Mouse (Mus musculus): ENCODE measurements at regions not wholly inside any gene's neighbourhood (a gene's known extent, or its start where the extent isn't known, plus 50 kb on each side); places are given as distances from the start of the nearest gene placed in this dataset. TPM values are rescaled to one million over a fixed set of nuclear protein-coding genes. Genes with fewer than 3 reads are reported as not detected.

DNA sequence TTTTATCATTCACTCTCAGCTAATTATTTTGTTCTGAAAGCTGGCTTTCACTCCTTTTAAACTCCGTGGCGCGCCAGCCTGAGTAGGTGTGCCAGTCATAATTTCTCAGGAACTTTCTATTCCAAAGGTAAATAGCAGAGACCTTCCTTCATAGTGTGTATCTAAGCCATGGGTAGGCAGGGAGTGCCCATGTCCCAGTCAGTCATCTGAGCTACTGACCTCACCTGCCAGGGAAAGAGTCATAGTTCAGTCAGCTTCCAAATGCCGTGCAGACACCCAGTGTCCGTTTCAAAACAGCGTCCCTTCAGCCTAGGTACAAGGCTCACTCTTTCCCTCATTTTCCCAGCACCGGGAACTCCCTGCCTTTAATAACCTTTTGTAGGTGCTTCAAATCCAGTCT, 269.7 kb downstream of the Gm19410 start:
- Histone ChIP-seq H3K36me3 (ENCODE audit: control insufficient read depth, insufficient read depth) (no peaks in the 10 kb centered on the region), H3K27me3 (ENCODE audit: control insufficient read depth, insufficient read depth, insufficient read length) (no peaks in the 10 kb centered on the region), H3K79me2 (ENCODE audit: control insufficient read depth, insufficient read depth) (no peaks in the 10 kb centered on the region), H3ac (ENCODE audit: control insufficient read depth, insufficient read length, low read depth) (no peak overlapping the region), H3K79me3 (ENCODE audit: low read depth) (no peaks in the 10 kb centered on the region), H3K4me3 (ENCODE audit: insufficient read depth, poor library complexity, severe bottlenecking) (no peak overlapping the region)
- TF ChIP-seq USF1 (IDR thresholded peaks at IDR 0.05; ENCODE audit: low read depth) (no peak), FOSL1 (IDR thresholded peaks at IDR 0.05; ENCODE audit: insufficient read depth, low read length, poor library complexity, severe bottlenecking) (no peak)

- no peaks in the 10 kb centered on the region for H3K79me3 ChIP-seq (ENCODE audit: low read depth)
- no peak for TF ChIP-seq MYOD1 (IDR thresholded peaks at IDR 0.05; ENCODE audit: control insufficient read depth, insufficient read length, low read depth)
- no peak for TF ChIP-seq USF1 (IDR thresholded peaks at IDR 0.05; ENCODE audit: low read depth)
- no peak for TF ChIP-seq FOSL1 (IDR thresholded peaks at IDR 0.05; ENCODE audit: insufficient read depth, low read length, poor library complexity, severe bottlenecking)
- TF ChIP-seq CEBPB (IDR thresholded peaks at IDR 0.05; ENCODE audit: low read depth), result no peak
- TF ChIP-seq CTCF (IDR thresholded peaks at IDR 0.05; ENCODE audit: control insufficient read depth, insufficient read depth, insufficient read length), result no peak
- no peak for TF ChIP-seq MAX (IDR thresholded peaks at IDR 0.05)
- no peak for TF ChIP-seq MYOG (IDR thresholded peaks at IDR 0.05; ENCODE audit: control insufficient read depth, extremely low read depth, insufficient read length)
Measured at GRCm38 (mm10) chr8:36036271-36036670, 270.7 kb downstream of the Gm19410 start.

GRCm38 (mm10) chr8:36041222-36041864, 275.8 kb downstream of the Gm19410 start:
- TF ChIP-seq MAX (IDR thresholded peaks at IDR 0.05) (no peak), CEBPB (IDR thresholded peaks at IDR 0.05; ENCODE audit: low read depth) (no peak), MYOG (IDR thresholded peaks at IDR 0.05; ENCODE audit: control insufficient read depth, extremely low read depth, insufficient read length) (no peak), FOSL1 (IDR thresholded peaks at IDR 0.05; ENCODE audit: insufficient read depth, low read length, poor library complexity, severe bottlenecking) (no peak), MYOD1 (IDR thresholded peaks at IDR 0.05; ENCODE audit: control insufficient read depth, insufficient read length, low read depth) (no peak), CTCF (IDR thresholded peaks at IDR 0.05; ENCODE audit: control insufficient read depth, insufficient read depth, insufficient read length) (no peak), USF1 (IDR thresholded peaks at IDR 0.05; ENCODE audit: low read depth) (no peak)

More at GRCm38 (mm10) chr8:36036271-36036670, 270.7 kb downstream of the Gm19410 start:
- no peaks in the 10 kb centered on the region for H3K27me3 ChIP-seq (ENCODE audit: control insufficient read depth, insufficient read depth, insufficient read length)
- no peaks in the 10 kb centered on the region for H3K36me3 ChIP-seq (ENCODE audit: control insufficient read depth, insufficient read depth)
- no peaks in the 10 kb centered on the region for H3K79me2 ChIP-seq (ENCODE audit: control insufficient read depth, insufficient read depth)
- no peak overlapping the region for H3ac ChIP-seq (ENCODE audit: control insufficient read depth, insufficient read length, low read depth)
- no peak overlapping the region for H3K4me3 ChIP-seq (ENCODE audit: insufficient read depth, poor library complexity, severe bottlenecking)

GRCm38 (mm10) chr8:36042594-36042993, 277.0 kb downstream of the Gm19410 start:
- Histone ChIP-seq H3K79me3 (ENCODE audit: low read depth) (no peaks in the 10 kb centered on the region), H3K27me3 (ENCODE audit: control insufficient read depth, insufficient read depth, insufficient read length) (no peaks in the 10 kb centered on the region), H3K36me3 (ENCODE audit: control insufficient read depth, insufficient read depth) (no peaks in the 10 kb centered on the region), H3K4me3 (ENCODE audit: insufficient read depth, poor library complexity, severe bottlenecking) (no peak overlapping the region), H3ac (ENCODE audit: control insufficient read depth, insufficient read length, low read depth) (no peak overlapping the region), H3K79me2 (ENCODE audit: control insufficient read depth, insufficient read depth) (no peaks in the 10 kb centered on the region)
- no peak for TF ChIP-seq CEBPB (IDR thresholded peaks at IDR 0.05; ENCODE audit: low read depth)
- no peak for TF ChIP-seq FOSL1 (IDR thresholded peaks at IDR 0.05; ENCODE audit: insufficient read depth, low read length, poor library complexity, severe bottlenecking)
- no peak for TF ChIP-seq USF1 (IDR thresholded peaks at IDR 0.05; ENCODE audit: low read depth)
- TF ChIP-seq MYOD1 (IDR thresholded peaks at IDR 0.05; ENCODE audit: control insufficient read depth, insufficient read length, low read depth), result no peak
- TF ChIP-seq MYOG (IDR thresholded peaks at IDR 0.05; ENCODE audit: control insufficient read depth, extremely low read depth, insufficient read length), result no peak
- TF ChIP-seq MAX (IDR thresholded peaks at IDR 0.05), result no peak
- TF ChIP-seq CTCF (IDR thresholded peaks at IDR 0.05; ENCODE audit: control insufficient read depth, insufficient read depth, insufficient read length), result no peak

More at GRCm38 (mm10) chr8:36041222-36041864, 275.8 kb downstream of the Gm19410 start:
- H3ac ChIP-seq (ENCODE audit: control insufficient read depth, insufficient read length, low read depth), result no peak overlapping the region
- H3K36me3 ChIP-seq (ENCODE audit: control insufficient read depth, insufficient read depth), result no peaks in the 10 kb centered on the region
- no peaks in the 10 kb centered on the region for H3K79me2 ChIP-seq (ENCODE audit: control insufficient read depth, insufficient read depth)
- H3K79me3 ChIP-seq (ENCODE audit: low read depth), result no peaks in the 10 kb centered on the region
- H3K27me3 ChIP-seq (ENCODE audit: control insufficient read depth, insufficient read depth, insufficient read length), result no peaks in the 10 kb centered on the region
- H3K4me3 ChIP-seq (ENCODE audit: insufficient read depth, poor library complexity, severe bottlenecking), result no peak overlapping the region

Small RNA genes lying in the stretch of these regions (microRNA-seq; reads per million reads assigned to microRNA genes)
- not detected for gene Gm22030 (ENCODE audit: borderline microRNAs expressed)
